Mouse (Mus musculus) ES-E14 (cell line): ENCODE data around the gene Gss. TPM values are rescaled to one million over a fixed set of nuclear protein-coding genes. Genes with fewer than 3 reads are reported as not detected.

Source experiments
- DNase-seq: peaks from one replicate; pipeline ENCODE4 v3.0.0-alpha.2; 2013; ENCODE audit warnings: low read depth, low spot score
- H3K27ac ChIP-seq: 2 replicates; pipeline ENCODE4 v1.5.1; 2012; ENCODE audit warnings: low read depth, mild to moderate bottlenecking, low read length, moderate library complexity, mixed read lengths; ENCODE audit not compliant: poor library complexity, insufficient read depth, severe bottlenecking
- H3K36me3 ChIP-seq: 2 replicates; pipeline ENCODE4 v1.6.1; 2012; ENCODE audit warnings: mild to moderate bottlenecking, low read length, moderate library complexity, mixed read lengths; ENCODE audit not compliant: control insufficient read depth, poor library complexity, insufficient read depth, severe bottlenecking
- H3K4me1 ChIP-seq, 2 experiments: fragments of 150-350 bp in 1 of 2; sonication (generic) in 1 of 2; 2 replicates each; pipeline ENCODE4 v1.6.1; 2012; ENCODE audit warnings: low read length in 2 of 2, mild to moderate bottlenecking in 1 of 2, mixed read lengths in 1 of 2; ENCODE audit not compliant: control insufficient read depth in 2 of 2, insufficient read depth in 2 of 2, poor library complexity in 1 of 2
- H3K4me3 ChIP-seq, 2 experiments: fragments of 150-350 bp in 1 of 2; sonication (generic) in 1 of 2; 2 replicates each; pipeline ENCODE4 v1.5.1; 2012; ENCODE audit warnings: low read length in 2 of 2, low read depth in 1 of 2, mild to moderate bottlenecking in 1 of 2, mixed read lengths in 1 of 2; ENCODE audit not compliant: insufficient read depth in 1 of 2, poor library complexity in 1 of 2, severe bottlenecking in 1 of 2
- H3K9ac ChIP-seq: 2 replicates; pipeline ENCODE4 v1.6.1; 2012; ENCODE audit warnings: low read depth, mild to moderate bottlenecking, low read length, mixed read lengths; ENCODE audit not compliant: poor library complexity, insufficient read depth, severe bottlenecking
- H3K9me3 ChIP-seq: fragments of 150-350 bp; sonication (generic); 2 replicates; pipeline ENCODE4 v1.6.1; 2012; ENCODE audit warnings: low read depth, mild to moderate bottlenecking, low read length; ENCODE audit not compliant: control insufficient read depth, insufficient read depth
- CHD2 ChIP-seq: IDR thresholded peaks from 2 replicates; pipeline ENCODE4 v1.6.1; 2014; ENCODE audit warnings: mild to moderate bottlenecking, low read depth, low read length, inconsistent platforms
- HCFC1 ChIP-seq: IDR thresholded peaks from 2 replicates; pipeline ENCODE4 v1.6.1; 2012; ENCODE audit warnings: low read length, inconsistent platforms, borderline replicate concordance; ENCODE audit not compliant: insufficient read depth
- MAFK ChIP-seq: IDR thresholded peaks from 2 replicates; pipeline ENCODE4 v1.6.1; 2014; ENCODE audit warnings: mild to moderate bottlenecking, low read depth, low read length, inconsistent platforms; ENCODE audit not compliant: insufficient read depth
- ZC3H11A ChIP-seq: IDR thresholded peaks from 2 replicates; pipeline ENCODE4 v1.6.1; 2012; ENCODE audit warnings: low read depth, mild to moderate bottlenecking, inconsistent platforms, low read length, borderline replicate concordance
- ZNF384 ChIP-seq: IDR thresholded peaks from 2 replicates; pipeline ENCODE4 v1.6.1; 2012; ENCODE audit warnings: low read depth, low read length, inconsistent platforms
- in situ Hi-C, 2 experiments: fragments of 600-800 bp; cut with MboI; formaldehyde crosslinking; loops; one replicate each; pipeline ENCODE4 v1.15.1; 2025; ENCODE audit warnings: low sequenced_read_pairs in 2 of 2, inconsistent platforms in 1 of 2; ENCODE audit not compliant: unreplicated experiment in 2 of 2
- total RNA-seq: library from RNA; depleted of rRNA; stranded (reverse); fragments of 300-350 nt; gene quantifications from 2 replicates; pipeline ENCODE4 v1.2.3, GENCODE M21; 2012

Gene Gss
- total RNA-seq, 1 experiment = 27.8 TPM

DNA sequence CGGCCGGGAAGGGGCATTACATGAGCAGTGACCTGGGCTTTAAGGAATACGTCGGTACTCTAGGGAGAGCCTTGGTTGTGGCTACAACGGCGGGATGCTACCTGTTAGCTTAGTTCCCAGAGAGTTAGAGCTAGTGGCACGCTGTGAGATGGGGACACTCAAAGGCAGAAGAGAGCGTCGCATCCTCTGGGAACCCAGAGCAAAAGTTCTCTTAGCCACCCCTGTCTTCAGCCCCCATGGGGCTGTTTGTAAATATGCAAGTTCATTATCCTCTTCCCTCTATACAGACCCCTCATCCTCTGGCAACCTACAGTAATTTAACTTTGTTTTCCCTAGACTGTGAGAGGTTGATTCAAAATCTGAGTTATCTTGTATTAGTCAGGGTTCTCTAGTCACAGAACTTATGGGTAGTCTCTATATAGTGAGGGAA is 259 bp upstream of the Gss start:
- Histone ChIP-seq H3K27ac (no peak overlapping the region), H3K9ac (peak overlapping the region; percentile 74), H3K4me3 (peak overlapping the region; percentile 71 to 89), H3K9me3 (no peaks in the 10 kb centered on the region), H3K4me1 (peaks cover 8 to 12% of the 10 kb centered on the region in 2 experiments), H3K36me3 (no peaks in the 10 kb centered on the region)
- TF ChIP-seq ZC3H11A = no peak
- no peak for TF ChIP-seq MAFK
- TF ChIP-seq HCFC1 = no peak
- TF ChIP-seq CHD2 = no peak
- no peak for TF ChIP-seq ZNF384
- DNase-seq = no peak
- in situ Hi-C loops = no loop called here

DNA sequence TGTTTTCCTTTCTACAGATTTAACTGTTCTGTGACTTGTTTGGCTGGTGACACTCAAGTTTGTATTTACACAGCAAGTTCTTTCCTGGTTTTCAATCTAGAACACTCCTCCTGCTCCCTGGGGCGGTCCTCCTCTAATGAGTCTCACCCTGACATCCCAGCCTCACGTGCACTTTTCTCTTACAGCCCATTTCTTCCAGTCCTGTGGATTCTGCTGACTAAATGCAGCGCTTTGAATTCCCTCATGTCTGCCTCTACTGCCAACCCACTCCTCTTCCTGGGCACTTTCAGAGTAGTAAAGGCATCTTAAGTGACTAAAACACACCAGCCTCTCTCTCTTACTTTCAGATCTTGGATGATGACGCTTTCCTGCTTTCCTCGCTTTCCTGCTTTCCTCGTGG is 934 bp downstream of the Gss start:
- H3K4me3 ChIP-seq = peak overlapping the region; percentile 71 to 89

DNA sequence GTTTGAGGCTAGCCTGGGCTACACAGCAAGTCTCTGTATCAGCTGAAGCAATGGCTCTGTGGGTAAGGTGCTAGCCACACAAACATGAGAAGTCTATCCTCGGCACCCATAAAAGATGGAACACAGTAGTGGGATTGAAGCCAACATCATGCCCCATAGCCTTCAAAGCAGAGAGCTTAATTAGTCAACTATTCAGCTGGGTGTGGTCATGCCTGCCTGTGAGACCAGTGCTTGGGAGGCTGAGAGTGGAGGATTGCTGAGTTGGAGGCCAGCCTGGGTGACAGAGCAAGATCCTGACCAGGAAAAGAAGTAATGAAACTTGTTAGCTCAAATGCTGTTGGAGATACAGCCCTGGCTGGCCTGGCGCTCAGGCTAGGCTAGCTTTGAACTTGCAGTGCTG is 1.7 kb downstream of the Gss start:
- no peaks in the 10 kb centered on the region for H3K36me3 ChIP-seq
- H3K9ac ChIP-seq = no peak overlapping the region
- H3K27ac ChIP-seq = 0 out of 2 replicates have a peak overlapping the region, but pooled peaks have one; percentile 61
- in situ Hi-C loops = no loop called here
- no peak for TF ChIP-seq MAFK
- no peak for TF ChIP-seq ZNF384
- no peak for TF ChIP-seq HCFC1
- TF ChIP-seq CHD2 = no peak
- no peak for TF ChIP-seq ZC3H11A
- no peak overlapping the region for H3K4me3 ChIP-seq
- no peak for DNase-seq
- peaks cover 8 to 12% of the 10 kb centered on the region in 2 experiments for H3K4me1 ChIP-seq
- no peaks in the 10 kb centered on the region for H3K9me3 ChIP-seq

More for the DNA sequence above, 934 bp downstream of the Gss start:
- TF ChIP-seq MAFK = no peak
- no peak for TF ChIP-seq CHD2
- no peak for TF ChIP-seq ZNF384
- TF ChIP-seq HCFC1 = no peak
- no peak for TF ChIP-seq ZC3H11A
- DNase-seq = no peak
- Histone ChIP-seq H3K9ac (peak overlapping the region; percentile 82; the same call in 1 of the 2 replicates), H3K27ac (no peak overlapping the region), H3K36me3 (no peaks in the 10 kb centered on the region), H3K4me1 (peaks cover 8 to 12% of the 10 kb centered on the region in 2 experiments), H3K9me3 (no peaks in the 10 kb centered on the region)
- in situ Hi-C loops = no loop called here

GRCm38 (mm10) chr2:155589521-155589920 is 3.1 kb downstream of the Gss start:
- Histone ChIP-seq H3K4me1 (peaks cover 12 to 16% of the 10 kb centered on the region in 2 experiments), H3K27ac (peak overlapping the region; percentile 48; the same call in 1 of the 2 replicates), H3K4me3 (no peak overlapping the region), H3K9ac (no peak overlapping the region; the same call in 1 of the 2 replicates), H3K36me3 (no peaks in the 10 kb centered on the region), H3K9me3 (no peaks in the 10 kb centered on the region)
- no peak for DNase-seq
- TF ChIP-seq ZC3H11A = no peak
- in situ Hi-C loops = no loop called here

- no peak for TF ChIP-seq ZC3H11A
- TF ChIP-seq MAFK = no peak
- no peak for TF ChIP-seq ZNF384
- TF ChIP-seq CHD2 = no peak
- TF ChIP-seq HCFC1 = no peak
- in situ Hi-C loops = no loop called here
Observed at GRCm38 (mm10) chr2:155588136-155588535, 4.5 kb downstream of the Gss start.

More at GRCm38 (mm10) chr2:155588136-155588535, 4.5 kb downstream of the Gss start:
- no peak overlapping the region for H3K9ac ChIP-seq
- H3K36me3 ChIP-seq = no peaks in the 10 kb centered on the region
- peaks cover 12 to 16% of the 10 kb centered on the region in 2 experiments for H3K4me1 ChIP-seq
- H3K4me3 ChIP-seq = no peak overlapping the region
- no peak for DNase-seq
- no peak overlapping the region for H3K27ac ChIP-seq
- H3K9me3 ChIP-seq = no peaks in the 10 kb centered on the region
